Mouse (Mus musculus) stomach, postnatal 0 days (tissue): Measurements from ENCODE around the gene Ifna2.

ENCODE experiments used
- CTCF ChIP-seq: IDR thresholded peaks from 2 replicates; pipeline ENCODE4 v1.5.1; 2016; ENCODE audit warnings: antibody characterized with exemption, low read depth, mild to moderate bottlenecking, moderate library complexity
- EP300 ChIP-seq: optimal IDR thresholded peaks from 2 replicates; pipeline ENCODE3; 2016; ENCODE audit warnings: antibody characterized with exemption

- TF ChIP-seq EP300: no peak
- TF ChIP-seq CTCF: no peak
Measured at GRCm38 (mm10) chr4:88640704-88641076, 43.0 kb downstream of the Ifna2 start.
